Mouse (Mus musculus): Measurements from ENCODE around the gene Nr1i2. TPM values are rescaled to one million over a fixed set of nuclear protein-coding genes. Genes with fewer than 3 reads are reported as not detected.

Nr1i2 gene
- polyA plus RNA-seq, 1 experiment from 2014 or later: not detected

- Histone ChIP-seq H3K9me3 (replicated peaks; ENCODE audit: control insufficient read depth, low read length, poor library complexity, severe bottlenecking) (no peaks in the 10 kb centered on the region), H3K4me3 (ENCODE audit: low read depth, low read length) (no peak overlapping the region), H3K4me1 (ENCODE audit: control insufficient read depth, insufficient read depth, low read length) (no peaks in the 10 kb centered on the region), H3K36me3 (ENCODE audit: control insufficient read depth, insufficient read depth, low read length) (no peaks in the 10 kb centered on the region), H3K27me3 (ENCODE audit: control insufficient read depth, insufficient read depth, low read depth, low read length) (no peaks in the 10 kb centered on the region), H3K4me2 (ENCODE audit: low read length) (no peak overlapping the region), H3K27ac (ENCODE audit: low read length) (no peak overlapping the region), H3K9ac (ENCODE audit: low read depth, low read length) (no peak overlapping the region)
- ATAC-seq: no peak
- WGBS: 86% methylated on average over 7 of the region's 7 CpGs
These were observed 13.7 kb downstream of the Nr1i2 start for GRCm38 (mm10) chr16:38280951-38281350.

GRCm38 (mm10) chr16:38279794-38280193 is 14.8 kb downstream of the Nr1i2 start:
- no peak overlapping the region for H3K4me3 ChIP-seq (ENCODE audit: low read depth, low read length)
- H3K9me3 ChIP-seq (replicated peaks; ENCODE audit: control insufficient read depth, low read length, poor library complexity, severe bottlenecking): no peaks in the 10 kb centered on the region
- WGBS: 94% methylated on average over 5 of the region's 5 CpGs
- no peaks in the 10 kb centered on the region for H3K27me3 ChIP-seq (ENCODE audit: control insufficient read depth, insufficient read depth, low read depth, low read length)
- no peaks in the 10 kb centered on the region for H3K36me3 ChIP-seq (ENCODE audit: control insufficient read depth, insufficient read depth, low read length)
- no peak for ATAC-seq
- H3K27ac ChIP-seq (ENCODE audit: low read length): no peak overlapping the region
- no peaks in the 10 kb centered on the region for H3K4me1 ChIP-seq (ENCODE audit: control insufficient read depth, insufficient read depth, low read length)
- no peak overlapping the region for H3K4me2 ChIP-seq (ENCODE audit: low read length)
- no peak overlapping the region for H3K9ac ChIP-seq (ENCODE audit: low read depth, low read length)

- no peak overlapping the region for H3K27ac ChIP-seq (ENCODE audit: low read length)
- no peak overlapping the region for H3K4me3 ChIP-seq (ENCODE audit: low read depth, low read length)
- no peak overlapping the region for H3K9ac ChIP-seq (ENCODE audit: low read depth, low read length)
- H3K4me1 ChIP-seq (ENCODE audit: control insufficient read depth, insufficient read depth, low read length): no peaks in the 10 kb centered on the region
- no peaks in the 10 kb centered on the region for H3K9me3 ChIP-seq (replicated peaks; ENCODE audit: control insufficient read depth, low read length, poor library complexity, severe bottlenecking)
- no peaks in the 10 kb centered on the region for H3K27me3 ChIP-seq (ENCODE audit: control insufficient read depth, insufficient read depth, low read depth, low read length)
- no peak for ATAC-seq
- H3K36me3 ChIP-seq (ENCODE audit: control insufficient read depth, insufficient read depth, low read length): no peaks in the 10 kb centered on the region
- H3K4me2 ChIP-seq (ENCODE audit: low read length): no peak overlapping the region
- 86% methylated on average over 2 of the region's 2 CpGs for WGBS
These were observed 19.9 kb downstream of the Nr1i2 start for GRCm38 (mm10) chr16:38274737-38275136.

GRCm38 (mm10) chr16:38272483-38272882 is 22.1 kb downstream of the Nr1i2 start:
- no peak overlapping the region for H3K4me3 ChIP-seq (ENCODE audit: low read depth, low read length)
- WGBS: 24% methylated on average over 5 of the region's 5 CpGs
- ATAC-seq: no peak
- no peaks in the 10 kb centered on the region for H3K36me3 ChIP-seq (ENCODE audit: control insufficient read depth, insufficient read depth, low read length)
- H3K4me1 ChIP-seq (ENCODE audit: control insufficient read depth, insufficient read depth, low read length): no peaks in the 10 kb centered on the region
- no peak overlapping the region for H3K9ac ChIP-seq (ENCODE audit: low read depth, low read length)
- no peak overlapping the region for H3K4me2 ChIP-seq (ENCODE audit: low read length)
- H3K9me3 ChIP-seq (replicated peaks; ENCODE audit: control insufficient read depth, low read length, poor library complexity, severe bottlenecking): no peaks in the 10 kb centered on the region
- H3K27me3 ChIP-seq (ENCODE audit: control insufficient read depth, insufficient read depth, low read depth, low read length): no peaks in the 10 kb centered on the region
- no peak overlapping the region for H3K27ac ChIP-seq (ENCODE audit: low read length)

- no peaks in the 10 kb centered on the region for H3K9me3 ChIP-seq (replicated peaks; ENCODE audit: control insufficient read depth, low read length, poor library complexity, severe bottlenecking)
- no peak overlapping the region for H3K9ac ChIP-seq (ENCODE audit: low read depth, low read length)
- no peak overlapping the region for H3K4me3 ChIP-seq (ENCODE audit: low read depth, low read length)
- no peaks in the 10 kb centered on the region for H3K27me3 ChIP-seq (ENCODE audit: control insufficient read depth, insufficient read depth, low read depth, low read length)
- no peak for ATAC-seq
- H3K36me3 ChIP-seq (ENCODE audit: control insufficient read depth, insufficient read depth, low read length): no peaks in the 10 kb centered on the region
- no peaks in the 10 kb centered on the region for H3K4me1 ChIP-seq (ENCODE audit: control insufficient read depth, insufficient read depth, low read length)
- no peak overlapping the region for H3K27ac ChIP-seq (ENCODE audit: low read length)
- no peak overlapping the region for H3K4me2 ChIP-seq (ENCODE audit: low read length)
- WGBS: 90% methylated on average over 3 of the region's 3 CpGs
These were observed 23.0 kb downstream of the Nr1i2 start for GRCm38 (mm10) chr16:38271601-38272000.

GRCm38 (mm10) chr16:38255927-38256326 is 38.7 kb downstream of the Nr1i2 start:
- no peak overlapping the region for H3K27ac ChIP-seq (ENCODE audit: low read length)
- 95% methylated on average over 9 of the region's 9 CpGs for WGBS
- no peaks in the 10 kb centered on the region for H3K36me3 ChIP-seq (ENCODE audit: control insufficient read depth, insufficient read depth, low read length)
- no peak overlapping the region for H3K4me3 ChIP-seq (ENCODE audit: low read depth, low read length)
- H3K4me2 ChIP-seq (ENCODE audit: low read length): no peak overlapping the region
- no peak overlapping the region for H3K9ac ChIP-seq (ENCODE audit: low read depth, low read length)
- H3K4me1 ChIP-seq (ENCODE audit: control insufficient read depth, insufficient read depth, low read length): no peaks in the 10 kb centered on the region
- no peak for ATAC-seq
- no peaks in the 10 kb centered on the region for H3K9me3 ChIP-seq (replicated peaks; ENCODE audit: control insufficient read depth, low read length, poor library complexity, severe bottlenecking)
- no peaks in the 10 kb centered on the region for H3K27me3 ChIP-seq (ENCODE audit: control insufficient read depth, insufficient read depth, low read depth, low read length)

GRCm38 (mm10) chr16:38255107-38255506 is 39.5 kb downstream of the Nr1i2 start:
- 83% methylated on average over 4 of the region's 4 CpGs for WGBS
- Histone ChIP-seq H3K9me3 (replicated peaks; ENCODE audit: control insufficient read depth, low read length, poor library complexity, severe bottlenecking) (no peaks in the 10 kb centered on the region), H3K27ac (ENCODE audit: low read length) (no peak overlapping the region), H3K27me3 (ENCODE audit: control insufficient read depth, insufficient read depth, low read depth, low read length) (no peaks in the 10 kb centered on the region), H3K4me1 (ENCODE audit: control insufficient read depth, insufficient read depth, low read length) (no peaks in the 10 kb centered on the region), H3K36me3 (ENCODE audit: control insufficient read depth, insufficient read depth, low read length) (no peaks in the 10 kb centered on the region), H3K9ac (ENCODE audit: low read depth, low read length) (no peak overlapping the region), H3K4me2 (ENCODE audit: low read length) (no peak overlapping the region), H3K4me3 (ENCODE audit: low read depth, low read length) (no peak overlapping the region)
- ATAC-seq: no peak

GRCm38 (mm10) chr16:38254001-38254400 is 40.6 kb downstream of the Nr1i2 start:
- Histone ChIP-seq H3K9ac (ENCODE audit: low read depth, low read length) (no peak overlapping the region), H3K4me2 (ENCODE audit: low read length) (no peak overlapping the region), H3K9me3 (replicated peaks; ENCODE audit: control insufficient read depth, low read length, poor library complexity, severe bottlenecking) (no peaks in the 10 kb centered on the region), H3K27ac (ENCODE audit: low read length) (no peak overlapping the region), H3K4me1 (ENCODE audit: control insufficient read depth, insufficient read depth, low read length) (no peaks in the 10 kb centered on the region), H3K36me3 (ENCODE audit: control insufficient read depth, insufficient read depth, low read length) (no peaks in the 10 kb centered on the region), H3K4me3 (ENCODE audit: low read depth, low read length) (no peak overlapping the region), H3K27me3 (ENCODE audit: control insufficient read depth, insufficient read depth, low read depth, low read length) (no peaks in the 10 kb centered on the region)
- ATAC-seq: no peak
- WGBS: 81% methylated on average over 14 of the region's 14 CpGs

GRCm38 (mm10) chr16:38250467-38250866 is 44.2 kb downstream of the Nr1i2 start:
- Histone ChIP-seq H3K4me1 (ENCODE audit: control insufficient read depth, insufficient read depth, low read length) (no peaks in the 10 kb centered on the region), H3K4me2 (ENCODE audit: low read length) (no peak overlapping the region), H3K4me3 (ENCODE audit: low read depth, low read length) (no peak overlapping the region), H3K9ac (ENCODE audit: low read depth, low read length) (no peak overlapping the region), H3K27me3 (ENCODE audit: control insufficient read depth, insufficient read depth, low read depth, low read length) (no peaks in the 10 kb centered on the region), H3K9me3 (replicated peaks; ENCODE audit: control insufficient read depth, low read length, poor library complexity, severe bottlenecking) (no peaks in the 10 kb centered on the region), H3K36me3 (ENCODE audit: control insufficient read depth, insufficient read depth, low read length) (0 out of 2 replicates have a peak, but pooled peaks cover 1% of the 10 kb centered on the region), H3K27ac (ENCODE audit: low read length) (no peak overlapping the region)
- no peak for ATAC-seq
- 90% methylated on average over 6 of the region's 6 CpGs for WGBS

All from midbrain, embryonic 16.5 days (tissue).